Mouse (Mus musculus): ENCODE results near the gene Cmtm4.

Gene Cmtm4

DNA sequence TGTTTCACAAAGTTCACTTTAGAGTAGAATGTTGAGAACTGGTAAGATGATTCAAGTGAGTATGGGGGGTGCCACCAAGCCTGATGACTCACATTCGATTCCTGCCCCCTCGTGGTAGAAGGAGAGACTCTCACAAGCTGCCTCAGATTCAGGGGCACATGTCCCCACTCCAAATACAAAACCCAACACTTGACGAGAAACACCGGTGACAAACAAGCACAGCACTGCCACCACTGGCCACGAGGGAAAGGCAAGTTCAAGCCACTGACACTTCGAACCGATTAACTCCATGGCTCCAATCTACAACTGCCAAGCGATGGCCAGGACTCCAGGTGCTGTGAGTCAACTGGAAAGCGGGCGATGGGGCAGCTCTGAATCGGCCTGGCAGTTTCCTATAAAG is 21.8 kb downstream of the Cmtm4 start:
- DNase-seq: peak; percentile 30

DNA sequence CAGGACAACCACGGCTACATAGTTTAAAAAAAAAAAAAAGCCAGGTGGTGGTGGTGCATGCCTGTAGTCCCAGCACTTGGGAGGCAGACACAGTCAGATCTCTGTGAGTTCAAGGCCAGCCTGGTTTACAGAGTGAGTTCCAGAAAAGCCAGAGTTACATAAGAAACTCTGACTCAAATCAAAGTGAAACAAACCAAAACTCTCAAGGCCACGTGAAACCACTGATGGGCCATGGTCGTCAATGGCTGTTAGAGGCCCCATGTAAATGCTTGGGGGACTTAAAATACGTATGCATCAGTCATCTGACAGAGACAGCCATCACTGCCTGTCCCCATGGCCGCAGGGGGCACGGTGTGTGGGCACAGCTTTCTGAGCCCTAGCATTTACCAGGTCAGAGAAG is 24.5 kb downstream of the Cmtm4 start:
- DNase-seq: no peak

DNA sequence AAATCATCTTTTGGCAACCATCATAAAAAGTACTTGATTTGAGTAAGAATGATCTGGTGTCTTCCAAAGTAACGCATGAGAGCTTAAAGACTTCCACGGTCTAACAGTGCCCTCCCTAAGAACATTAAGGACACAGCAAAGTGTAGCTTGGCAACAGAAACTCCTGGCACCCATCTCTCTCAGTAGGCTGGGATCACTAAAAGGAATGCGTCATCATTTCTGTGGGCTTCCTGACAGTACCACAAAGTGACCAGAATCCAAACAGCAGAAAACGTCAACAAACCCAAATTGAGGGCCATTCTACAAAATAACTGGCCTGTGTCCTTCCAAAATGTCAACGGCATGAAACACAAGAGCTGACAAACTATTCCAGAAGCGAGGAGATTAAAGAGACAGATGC is 25.5 kb downstream of the Cmtm4 start:
- no peak for DNase-seq

- no peak for DNase-seq
Observed at GRCm38 (mm10) chr8:104369591-104369990, 26.0 kb downstream of the Cmtm4 start.

DNA sequence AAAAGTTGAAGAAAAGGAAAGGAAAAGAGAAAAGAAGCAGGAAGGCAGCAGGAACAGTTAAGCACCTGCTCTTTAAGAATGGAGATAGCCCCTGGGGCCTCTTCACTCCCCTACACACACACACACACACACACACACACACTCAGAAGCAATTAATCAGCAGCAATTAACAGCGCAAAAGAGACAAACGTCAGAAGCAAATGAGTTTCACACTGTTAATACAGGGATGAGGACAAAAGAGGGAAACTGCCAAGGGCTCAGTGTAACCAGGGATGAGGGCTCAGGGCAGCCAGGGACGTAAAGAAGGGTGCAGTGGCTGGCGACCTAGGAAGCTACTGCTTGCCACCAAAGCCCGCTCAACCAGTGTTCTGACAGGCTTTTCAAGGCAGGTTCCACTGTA is 28.2 kb downstream of the Cmtm4 start:
- DNase-seq: no peak

DNA sequence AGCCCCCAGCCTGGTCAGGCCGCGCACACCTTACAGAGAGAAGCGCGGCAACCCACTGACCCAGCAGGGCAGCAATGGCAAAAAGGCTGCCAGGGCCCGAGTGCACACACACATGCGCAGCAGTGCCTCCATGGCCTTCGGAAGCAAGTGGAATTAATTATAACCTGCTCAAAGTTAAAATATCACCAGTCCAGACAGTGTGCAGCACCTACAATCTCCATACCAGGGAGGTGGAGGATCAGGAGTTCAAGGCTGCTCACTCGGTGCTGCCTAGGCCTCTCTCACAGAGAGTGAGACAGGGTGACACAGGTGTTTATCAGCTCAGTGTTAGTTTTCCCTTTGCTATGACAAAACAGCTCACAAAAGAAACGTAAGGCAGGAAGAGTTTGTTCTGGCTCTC is 29.9 kb downstream of the Cmtm4 start:
- DNase-seq: no peak

DNA sequence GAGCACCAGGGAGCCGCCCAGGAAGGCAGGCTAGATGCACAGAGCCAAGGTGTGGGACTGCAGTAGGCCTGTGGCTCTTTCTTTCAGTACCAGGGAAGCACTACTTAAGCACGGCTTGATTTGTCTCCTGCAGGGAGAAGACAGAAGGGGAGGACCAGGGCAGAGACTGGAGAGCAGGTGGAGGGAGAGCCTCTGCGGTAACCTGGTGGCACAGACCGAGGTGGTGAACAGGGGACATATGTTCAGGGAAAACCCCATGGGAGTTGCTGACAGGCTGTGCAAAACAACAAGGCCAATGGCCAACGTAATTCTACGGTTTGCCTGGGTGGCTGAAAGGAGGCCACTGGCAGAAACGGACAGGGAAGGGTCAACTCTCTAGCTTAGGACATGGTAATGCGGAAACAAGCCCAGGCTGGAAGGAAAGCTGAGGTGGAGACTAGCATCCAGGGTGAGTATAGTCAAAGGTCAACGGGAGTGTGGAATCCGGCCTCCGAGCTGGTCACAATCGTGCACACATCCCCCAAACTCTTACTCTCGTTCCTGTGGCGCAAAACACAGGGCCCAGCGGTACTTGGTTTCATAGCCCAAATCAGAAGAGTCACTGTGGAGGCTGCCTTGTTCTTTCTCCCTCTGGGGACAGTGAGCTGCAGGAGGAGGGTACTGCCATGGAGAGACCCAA is 35.7 kb downstream of the Cmtm4 start:
- peak; percentile 47 for DNase-seq

DNA sequence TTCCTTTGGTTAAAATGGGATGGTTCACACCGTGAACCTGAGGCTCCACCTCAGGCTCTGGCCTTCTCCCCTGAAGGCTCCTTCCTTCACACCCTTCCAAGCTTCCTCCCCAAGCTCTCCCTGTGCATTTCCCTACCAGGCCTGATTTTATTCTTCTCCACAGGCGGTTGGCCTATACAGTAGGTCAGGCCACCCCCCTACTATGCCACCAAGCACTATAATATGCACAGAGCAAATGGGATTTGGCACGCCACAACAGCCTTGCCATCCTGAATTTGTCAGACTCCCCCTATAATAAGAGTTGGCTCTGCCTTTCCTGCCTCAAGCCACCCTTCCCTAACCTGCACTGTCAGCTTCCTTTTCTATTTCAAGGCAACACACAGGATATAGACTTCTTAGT is 37.0 kb downstream of the Cmtm4 start:
- DNase-seq: no peak

- no peak for DNase-seq
Observed at GRCm38 (mm10) chr8:104354504-104354903, 41.1 kb downstream of the Cmtm4 start.

DNA sequence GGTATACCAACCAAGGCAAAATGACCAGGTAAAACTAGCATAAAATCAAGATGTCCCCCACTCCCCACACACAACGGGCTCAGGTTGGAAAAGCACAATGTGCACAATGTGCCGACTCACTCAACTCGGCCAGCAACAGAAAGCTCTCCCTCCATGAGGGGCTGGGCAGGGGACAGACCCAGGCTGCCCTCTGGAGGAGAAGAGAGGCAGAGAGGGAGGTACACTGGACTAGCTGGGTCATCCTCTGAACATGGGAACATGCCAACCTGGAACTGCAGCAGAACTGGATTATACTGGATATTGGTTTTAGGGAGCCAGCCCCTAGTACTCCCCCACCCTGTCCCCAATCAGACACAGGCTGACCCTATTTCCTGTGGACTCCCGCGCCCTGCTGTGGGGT is 42.4 kb downstream of the Cmtm4 start:
- no peak for DNase-seq

DNA sequence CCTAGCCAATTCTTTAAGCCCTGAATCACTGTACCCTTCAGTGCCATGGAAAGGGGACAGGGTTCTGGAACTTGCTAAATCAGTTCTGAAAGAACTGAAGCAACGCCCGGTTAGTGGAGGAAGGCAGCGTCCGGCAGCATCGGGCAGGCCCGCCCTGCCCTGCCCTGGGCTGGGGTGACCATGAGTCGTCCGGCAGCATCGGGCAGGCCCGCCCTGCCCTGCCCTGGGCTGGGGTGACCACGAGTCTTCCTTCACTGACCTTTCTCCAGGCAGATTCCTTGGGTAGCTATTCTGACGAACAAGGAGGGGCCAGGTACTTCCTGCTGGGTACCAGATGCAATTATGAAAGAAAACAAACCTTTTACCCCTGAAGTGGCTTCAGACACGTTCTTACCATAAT is 45.6 kb downstream of the Cmtm4 start:
- no peak for DNase-seq

DNA sequence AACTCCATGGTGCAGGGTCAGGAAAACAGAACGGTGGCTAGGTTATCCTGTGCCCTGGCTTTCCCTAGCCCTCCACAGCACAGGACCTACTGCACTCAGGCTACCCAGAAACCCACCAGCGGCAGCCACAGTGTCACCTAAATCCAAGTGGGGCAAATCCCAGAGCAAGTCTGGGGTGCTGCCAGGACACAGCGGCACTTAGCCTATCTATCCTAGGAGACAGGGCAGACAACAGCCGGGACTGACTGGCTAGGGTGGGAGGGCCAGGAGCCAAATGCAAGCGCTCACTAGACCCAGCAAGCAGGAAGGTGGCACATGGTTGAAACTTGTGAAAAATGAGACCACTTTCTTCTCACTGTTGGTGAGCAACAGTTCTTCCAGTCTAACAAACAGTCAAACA is 46.6 kb downstream of the Cmtm4 start:
- no peak for DNase-seq

DNA sequence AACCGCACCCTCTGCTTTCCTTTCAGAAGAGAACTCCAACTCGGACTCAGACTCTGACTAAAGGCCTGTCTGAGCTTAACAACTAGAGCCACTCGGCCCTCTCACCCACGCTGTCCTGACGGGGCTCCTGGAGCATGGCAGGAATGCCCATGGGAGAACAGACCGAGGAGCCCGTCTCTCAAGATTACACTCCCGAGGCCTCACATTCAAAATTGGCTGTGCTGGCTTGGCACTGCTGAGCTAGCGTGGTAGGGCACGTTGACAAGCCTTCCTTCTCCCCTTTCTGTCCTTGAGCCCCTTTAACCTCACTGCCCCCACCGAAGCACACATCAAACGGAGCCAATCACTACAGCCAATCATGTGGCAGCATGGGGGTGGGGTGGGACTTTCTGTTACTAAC is 48.9 kb downstream of the Cmtm4 start:
- DNase-seq: no peak

DNA sequence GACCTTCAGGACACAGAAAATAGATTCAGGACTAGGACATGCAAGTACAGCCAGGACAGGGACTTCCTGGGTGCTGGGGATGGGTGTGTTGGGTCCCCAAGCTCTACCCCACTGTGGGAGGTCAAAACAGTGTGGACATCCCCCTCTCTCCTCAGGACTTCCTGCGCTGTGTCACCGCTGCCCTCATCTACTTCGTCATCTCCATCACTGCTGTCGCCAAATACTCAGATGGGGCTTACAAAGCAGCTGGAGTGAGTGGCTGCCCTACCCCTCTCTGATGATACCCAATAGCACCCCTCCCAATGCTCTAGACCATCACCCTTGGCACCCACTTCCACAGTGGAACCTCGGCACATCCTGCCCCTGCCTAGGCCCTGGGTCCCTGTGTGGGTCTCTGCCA is 51.0 kb downstream of the Cmtm4 start:
- no peak for DNase-seq

DNA sequence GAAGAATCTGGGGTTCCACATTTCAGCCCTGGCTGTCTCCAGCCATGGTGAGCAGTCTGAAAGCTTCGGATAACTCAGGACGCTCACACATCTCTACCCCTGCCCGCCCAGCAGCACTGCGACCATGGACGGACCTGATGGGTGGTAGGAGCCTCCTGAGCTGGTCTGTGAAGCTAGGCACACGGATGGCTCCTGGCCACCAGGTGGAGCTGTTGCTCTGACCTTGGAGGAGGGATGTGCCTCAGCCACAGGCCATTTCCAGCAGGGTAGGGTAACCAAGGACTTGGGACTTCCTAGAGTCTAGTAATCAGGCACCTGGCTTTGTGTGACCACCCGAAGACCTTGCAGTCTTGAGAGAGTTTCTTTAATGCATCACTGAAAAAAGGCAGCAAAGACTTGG is 51.6 kb downstream of the Cmtm4 start:
- DNase-seq: peak; percentile 89

GRCm38 (mm10) chr8:104342426-104342825 is 53.2 kb downstream of the Cmtm4 start:
- no peak for DNase-seq

- DNase-seq: no peak
Observed at GRCm38 (mm10) chr8:104341678-104342077, 53.9 kb downstream of the Cmtm4 start.

DNA sequence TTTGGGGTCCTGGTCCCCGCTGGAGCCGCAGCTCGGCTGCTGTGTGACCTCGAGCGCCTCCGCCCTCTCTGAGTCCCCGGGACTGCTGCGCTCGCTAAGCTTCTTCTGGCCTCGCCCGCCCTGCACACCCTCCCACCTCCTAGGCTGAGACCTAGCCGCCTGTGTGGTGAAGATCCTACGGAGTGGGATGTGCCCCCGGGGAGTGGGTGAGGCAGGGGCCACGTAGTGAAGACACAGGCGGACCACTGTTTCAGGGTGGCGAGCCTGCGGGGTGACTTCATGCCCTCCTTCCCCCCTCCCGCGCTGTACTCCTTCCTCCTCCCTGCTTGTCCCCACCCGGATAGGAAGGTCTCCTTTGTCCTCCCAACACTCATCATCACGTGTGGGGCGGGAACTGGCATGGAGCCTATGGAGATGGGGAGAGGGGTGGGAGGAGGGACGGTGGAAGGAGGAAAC is 54.5 kb downstream of the Cmtm4 start:
- no peak for DNase-seq

GRCm38 (mm10) chr8:104340233-104341105 is 55.1 kb downstream of the Cmtm4 start:
- peak; percentile 41 for DNase-seq

DNA sequence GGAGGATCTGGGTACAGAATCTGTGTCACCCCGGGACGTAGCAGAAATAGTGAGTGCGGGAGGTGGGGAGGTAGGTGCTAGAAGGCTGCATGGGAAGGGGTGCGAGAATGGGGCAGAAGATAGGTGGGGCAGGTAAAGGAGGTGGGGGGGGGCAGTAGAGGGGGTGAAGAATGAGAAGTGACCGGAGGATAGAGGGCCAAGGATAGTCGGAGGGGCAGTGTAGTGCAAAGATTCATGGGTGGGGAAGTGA is 55.7 kb downstream of the Cmtm4 start:
- DNase-seq: no peak

GRCm38 (mm10) chr8:104339229-104339982 is 56.2 kb downstream of the Cmtm4 start, which contains the start of gene Cmtm3:
TSS of gene Cmtm3 (plus strand) at chr8:104339410.
- DNase-seq: no peak

DNA sequence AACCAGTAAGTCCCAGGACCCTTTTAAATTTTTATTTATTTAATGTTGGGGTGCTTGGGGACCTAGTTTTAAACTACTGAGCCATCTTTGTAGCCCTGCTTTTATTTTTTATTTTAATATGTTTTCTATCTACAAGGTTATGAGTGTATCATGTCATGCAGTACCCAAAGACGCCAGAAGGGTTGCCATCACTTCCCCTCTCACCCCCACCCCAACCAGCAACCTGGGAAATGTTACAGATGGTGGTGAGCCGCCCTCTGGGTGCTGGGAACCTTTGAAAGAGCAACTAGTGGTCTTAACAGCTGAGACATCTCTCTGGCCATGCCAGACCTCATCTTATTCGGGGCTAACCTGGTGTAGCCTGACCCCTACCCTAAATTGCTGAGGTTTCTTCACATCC is 57.7 kb downstream of the Cmtm4 start:
- no peak for DNase-seq

DNA sequence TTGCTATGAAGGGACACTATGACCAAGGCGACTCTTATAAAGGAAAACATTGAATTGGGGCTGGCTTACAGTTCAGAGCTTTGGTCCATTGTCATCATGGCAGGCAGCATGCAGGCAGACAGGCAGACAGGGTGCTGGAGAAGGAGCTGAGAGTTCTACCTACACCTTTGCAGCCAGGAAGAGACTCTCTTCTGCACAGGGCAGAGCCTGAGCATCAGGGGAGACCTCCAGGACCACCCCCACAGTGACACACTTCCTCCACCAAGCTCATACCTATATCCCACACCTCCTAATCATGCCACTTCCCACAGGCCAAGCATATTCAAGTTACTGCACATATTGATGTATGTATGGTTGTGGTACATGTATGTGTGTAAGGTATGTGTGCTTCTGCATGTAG is 58.8 kb downstream of the Cmtm4 start:
- DNase-seq: no peak

GRCm38 (mm10) chr8:104334196-104334595 is 61.4 kb downstream of the Cmtm4 start:
- DNase-seq: no peak
